Mouse (Mus musculus): Measurements from ENCODE around the gene Slc50a1. TPM values are rescaled to one million over a fixed set of nuclear protein-coding genes. Genes with fewer than 3 reads are reported as not detected.

Slc50a1 gene
- polyA plus RNA-seq, 1 experiment from 2014 or later = 60.2 TPM

DNA sequence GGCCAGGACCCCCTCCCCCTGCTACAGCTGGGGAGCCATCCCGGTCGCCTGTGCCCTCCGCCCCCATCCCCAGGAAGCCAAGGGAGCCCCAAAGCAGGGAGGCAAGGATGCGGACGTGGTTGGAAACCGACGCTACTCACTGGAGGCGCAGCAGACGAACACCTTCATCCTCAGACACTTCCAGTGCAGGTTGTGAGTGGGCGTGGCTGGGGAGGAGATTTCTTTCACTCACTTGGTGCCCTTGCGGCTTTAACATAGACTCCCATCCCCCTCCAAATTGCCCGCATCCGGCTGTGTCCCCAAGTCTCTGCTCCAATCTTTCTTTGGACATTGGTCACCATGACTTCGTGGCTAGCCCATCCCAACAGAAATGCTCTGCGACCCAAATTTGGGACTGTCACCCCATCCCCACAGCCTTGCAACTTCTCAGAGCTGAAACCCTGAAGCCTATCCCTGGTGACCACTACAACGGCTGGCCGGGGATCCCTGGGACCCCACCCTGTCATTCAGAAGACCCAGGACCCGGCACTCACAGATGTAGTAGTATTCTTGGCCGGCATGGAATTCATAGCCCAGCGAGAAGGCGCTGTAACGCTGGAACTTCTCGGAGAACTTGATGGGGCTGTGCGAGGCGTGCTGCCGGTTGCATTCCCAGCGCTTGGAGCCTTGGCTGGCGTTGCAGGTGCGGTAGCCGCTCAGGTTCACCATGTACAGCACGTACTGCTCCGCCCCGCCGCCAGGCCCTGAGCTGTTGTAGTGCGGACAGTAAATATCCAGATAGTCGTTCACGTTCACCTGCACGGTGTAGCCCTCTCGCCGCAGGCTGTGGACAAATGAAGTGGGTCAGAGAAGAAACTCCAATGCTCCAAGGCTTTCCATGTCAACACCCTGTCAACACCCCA, 45.8 kb upstream of the Slc50a1 start:
- H3K9ac ChIP-seq = no peak overlapping the region
- WGBS = 10% methylated on average over 39 of the region's 40 CpGs
- no peak for DNase-seq
- H3K27me3 ChIP-seq (ENCODE audit: insufficient read depth, low read length) = peaks cover 37% of the 10 kb centered on the region
- peaks cover 27% of the 10 kb centered on the region for H3K4me1 ChIP-seq (ENCODE audit: insufficient read depth)
- peak overlapping the region; percentile 37 for H3K4me3 ChIP-seq (ENCODE audit: low read depth, low read length)
- H3K4me2 ChIP-seq = peak overlapping the region; percentile 77
- H3K36me3 ChIP-seq (ENCODE audit: insufficient read depth) = no peaks in the 10 kb centered on the region
- peak; percentile 5; the same call in 1 of the 2 replicates for ATAC-seq (ENCODE audit: insufficient read depth)
- no peaks in the 10 kb centered on the region for H3K9me3 ChIP-seq (ENCODE audit: low read depth, low read length)
- TF ChIP-seq CTCF (IDR thresholded peaks at IDR 0.05; ENCODE audit: low read depth) = no peak
- H3K27ac ChIP-seq (ENCODE audit: low read depth) = no peak overlapping the region

DNA sequence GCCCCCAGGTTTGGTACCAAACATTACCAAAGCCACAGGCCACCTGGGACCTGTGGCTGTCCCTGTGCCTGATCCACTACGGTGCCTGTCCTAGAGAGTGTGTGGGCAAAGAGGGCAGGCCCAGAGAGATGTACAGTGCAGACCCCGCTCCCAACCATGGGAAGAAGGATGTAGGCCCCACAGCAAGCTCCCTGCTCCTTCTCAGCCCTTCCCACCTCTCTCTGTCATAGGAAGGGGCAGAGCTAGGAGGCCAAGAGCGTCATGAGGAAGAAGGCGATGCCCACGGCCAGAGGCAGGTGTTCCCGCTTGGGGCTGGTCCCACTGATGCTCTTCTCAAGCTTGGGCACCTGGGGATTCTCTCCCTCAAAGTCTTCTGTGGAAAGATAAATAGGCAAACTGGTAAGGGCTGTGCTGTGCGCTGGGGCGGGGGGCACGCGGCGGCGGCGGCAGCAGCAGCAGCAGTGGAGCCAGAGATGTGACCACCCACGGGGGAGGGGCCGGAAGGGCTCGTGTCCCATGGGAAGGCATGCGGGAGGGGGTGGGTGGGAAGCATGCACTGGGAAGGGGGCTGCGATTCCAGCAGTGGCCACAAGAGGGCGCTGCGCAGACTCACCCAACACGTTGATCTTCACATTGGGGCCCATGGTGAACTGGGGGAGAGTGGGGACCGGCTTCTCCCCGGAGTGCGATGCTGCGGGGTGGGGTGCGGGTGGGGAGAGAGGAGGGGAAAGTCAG, 45.0 kb upstream of the Slc50a1 start:
- WGBS = 4% methylated on average over 25 of the region's 26 CpGs
- H3K4me2 ChIP-seq = peak overlapping the region; percentile 77
- H3K36me3 ChIP-seq (ENCODE audit: insufficient read depth) = no peaks in the 10 kb centered on the region
- peak; percentile 97 for TF ChIP-seq CTCF (IDR thresholded peaks at IDR 0.05; ENCODE audit: low read depth)
- H3K9me3 ChIP-seq (ENCODE audit: low read depth, low read length) = no peaks in the 10 kb centered on the region
- peak overlapping the region; percentile 52 for H3K9ac ChIP-seq
- H3K27me3 ChIP-seq (ENCODE audit: insufficient read depth, low read length) = peaks cover 29% of the 10 kb centered on the region
- peak overlapping the region; percentile 37 for H3K4me3 ChIP-seq (ENCODE audit: low read depth, low read length)
- ATAC-seq (ENCODE audit: insufficient read depth) (peak; percentile 33), DNase-seq (peak; percentile 92)
- H3K4me1 ChIP-seq (ENCODE audit: insufficient read depth) = peaks cover 19% of the 10 kb centered on the region
- 0 out of 2 replicates have a peak overlapping the region, but pooled peaks have one; percentile 42 for H3K27ac ChIP-seq (ENCODE audit: low read depth)

DNA sequence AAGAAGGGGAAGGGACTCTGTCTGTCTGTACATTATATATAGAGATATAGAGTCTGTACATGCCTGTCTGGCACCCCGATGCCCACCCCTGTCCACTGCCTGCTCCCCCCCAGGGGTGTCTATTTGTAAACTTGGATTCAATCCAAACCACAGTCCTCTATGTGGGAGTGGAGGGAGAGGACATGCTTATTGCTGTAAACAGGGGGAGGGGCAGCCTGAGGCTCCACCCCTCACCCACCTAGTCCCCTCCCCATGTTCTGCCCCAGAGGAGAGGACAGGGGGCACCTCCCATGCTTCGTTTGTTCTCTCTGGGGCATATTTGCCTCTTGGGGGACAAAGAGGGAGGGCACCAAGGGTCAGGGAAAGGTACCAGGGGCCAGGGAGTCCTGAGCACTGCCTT, 44.4 kb upstream of the Slc50a1 start:
- H3K27me3 ChIP-seq (ENCODE audit: insufficient read depth, low read length) = peaks cover 24% of the 10 kb centered on the region
- peak; percentile 27 for DNase-seq
- WGBS = 40% methylated on average over 2 of the region's 2 CpGs
- peak overlapping the region; percentile 52; the same call in 1 of the 2 replicates for H3K9ac ChIP-seq
- no peak for TF ChIP-seq CTCF (IDR thresholded peaks at IDR 0.05; ENCODE audit: low read depth)
- no peaks in the 10 kb centered on the region for H3K9me3 ChIP-seq (ENCODE audit: low read depth, low read length)
- 0 out of 2 replicates have a peak overlapping the region, but pooled peaks have one; percentile 42 for H3K27ac ChIP-seq (ENCODE audit: low read depth)
- peak overlapping the region; percentile 77 for H3K4me2 ChIP-seq
- peaks cover 19% of the 10 kb centered on the region for H3K4me1 ChIP-seq (ENCODE audit: insufficient read depth)
- ATAC-seq (ENCODE audit: insufficient read depth) = no peak
- peak overlapping the region; percentile 37 for H3K4me3 ChIP-seq (ENCODE audit: low read depth, low read length)
- no peaks in the 10 kb centered on the region for H3K36me3 ChIP-seq (ENCODE audit: insufficient read depth)

DNA sequence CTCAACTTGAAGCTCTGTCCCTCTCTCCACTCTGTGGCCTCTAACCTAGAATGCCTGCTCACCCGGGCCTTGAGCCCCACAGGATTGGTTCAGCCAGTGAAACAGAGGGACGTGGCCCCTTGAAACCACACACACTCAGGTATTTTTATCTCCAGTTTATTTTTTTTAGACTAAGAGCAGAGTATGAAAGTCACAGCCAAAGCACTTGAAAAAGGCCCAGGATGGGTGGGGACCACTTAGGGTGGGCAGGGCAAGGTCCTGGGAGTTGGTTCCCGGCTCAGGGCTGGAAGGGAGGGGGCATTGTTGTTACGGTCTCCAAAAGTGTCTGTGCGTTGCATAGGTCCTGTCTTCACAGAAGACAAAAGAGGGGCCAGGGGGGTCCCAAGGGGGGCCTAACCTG, 44.0 kb upstream of the Slc50a1 start:
- Histone ChIP-seq H3K4me3 (ENCODE audit: low read depth, low read length) (no peak overlapping the region), H3K4me2 (peak overlapping the region; percentile 77; the same call in 1 of the 2 replicates), H3K27me3 (ENCODE audit: insufficient read depth, low read length) (peaks cover 19% of the 10 kb centered on the region), H3K4me1 (ENCODE audit: insufficient read depth) (peaks cover 14% of the 10 kb centered on the region), H3K9ac (no peak overlapping the region), H3K9me3 (ENCODE audit: low read depth, low read length) (no peaks in the 10 kb centered on the region), H3K27ac (ENCODE audit: low read depth) (peak overlapping the region; percentile 64; the same call in 1 of the 2 replicates), H3K36me3 (ENCODE audit: insufficient read depth) (no peaks in the 10 kb centered on the region)
- TF ChIP-seq CTCF (IDR thresholded peaks at IDR 0.05; ENCODE audit: low read depth) = no peak
- ATAC-seq (ENCODE audit: insufficient read depth) (no peak), DNase-seq (peak; percentile 10)
- 33% methylated on average over 5 of the region's 5 CpGs for WGBS

DNA sequence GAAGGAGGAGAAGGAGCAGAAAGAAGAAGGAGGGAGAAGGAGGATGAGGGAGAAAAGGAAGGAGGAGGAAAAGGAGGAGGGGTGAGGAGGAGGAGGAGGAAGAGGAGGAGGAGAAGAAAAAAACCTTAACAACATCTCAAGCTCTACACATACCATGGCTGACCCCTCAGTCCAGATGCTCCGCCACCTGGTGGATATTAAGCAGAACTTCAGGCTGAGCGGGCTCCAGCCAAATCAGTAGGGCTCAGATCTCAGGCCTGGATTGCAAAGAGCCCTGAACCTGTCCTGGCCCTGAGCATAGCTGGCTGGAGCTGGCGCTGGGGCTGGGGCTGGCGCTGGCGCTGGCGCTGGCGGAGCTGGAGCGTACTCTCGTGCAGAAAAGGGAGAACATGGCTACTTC, 37.7 kb upstream of the Slc50a1 start:
- DNase-seq (peak; percentile 91), ATAC-seq (ENCODE audit: insufficient read depth) (peak; percentile 79)
- Histone ChIP-seq H3K27ac (ENCODE audit: low read depth) (no peak overlapping the region), H3K4me3 (ENCODE audit: low read depth, low read length) (no peak overlapping the region), H3K4me1 (ENCODE audit: insufficient read depth) (no peaks in the 10 kb centered on the region), H3K9ac (no peak overlapping the region), H3K36me3 (ENCODE audit: insufficient read depth) (no peaks in the 10 kb centered on the region), H3K9me3 (ENCODE audit: low read depth, low read length) (no peaks in the 10 kb centered on the region), H3K4me2 (no peak overlapping the region), H3K27me3 (ENCODE audit: insufficient read depth, low read length) (no peaks in the 10 kb centered on the region)
- peak; percentile 93 for TF ChIP-seq CTCF (IDR thresholded peaks at IDR 0.05; ENCODE audit: low read depth)
- WGBS = 4% methylated on average over 9 of the region's 9 CpGs

DNA sequence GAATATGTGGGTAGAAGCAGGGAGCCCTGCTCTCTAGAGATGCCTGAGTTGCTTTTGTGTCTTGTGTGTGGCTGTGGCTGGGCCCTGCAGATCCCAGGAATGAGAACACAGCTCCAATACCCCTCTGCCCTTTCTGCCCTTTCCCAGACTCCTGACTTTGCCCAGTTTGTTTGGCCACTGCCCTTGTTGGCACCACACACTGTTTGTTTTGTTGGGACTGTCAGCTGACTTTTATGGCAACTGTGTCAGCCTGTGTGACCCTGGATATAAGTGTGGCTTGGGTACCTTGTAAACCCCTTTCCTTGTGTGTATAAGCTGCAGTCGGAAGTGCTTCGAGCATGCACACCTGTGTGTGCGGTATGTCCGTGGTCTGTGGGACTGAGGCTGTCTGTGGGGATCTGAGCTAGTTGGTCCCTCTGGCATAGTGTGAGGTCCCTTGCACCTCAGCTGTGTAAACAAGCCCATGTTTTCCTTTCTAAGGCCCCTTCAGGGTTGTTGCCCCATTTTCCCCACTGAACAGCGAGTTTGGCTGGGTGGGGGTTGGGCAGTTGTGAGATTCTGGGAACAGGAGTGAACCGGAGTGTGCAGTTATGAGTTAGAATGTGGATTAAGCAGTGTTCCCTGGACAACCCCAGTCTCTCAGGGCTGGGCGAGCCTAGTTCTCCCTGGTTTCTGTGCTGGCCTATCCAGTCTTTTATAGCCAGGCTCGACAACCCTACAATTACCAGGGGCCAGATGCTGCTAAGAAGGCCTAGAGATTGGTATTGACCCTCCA, 35.4 kb upstream of the Slc50a1 start:
- WGBS = 51% methylated on average over 8 of the region's 8 CpGs
- Histone ChIP-seq H3K4me3 (ENCODE audit: low read depth, low read length) (no peak overlapping the region), H3K27ac (ENCODE audit: low read depth) (peak overlapping the region; percentile 48; the same call in 1 of the 2 replicates), H3K9me3 (ENCODE audit: low read depth, low read length) (no peaks in the 10 kb centered on the region), H3K4me2 (no peak overlapping the region), H3K36me3 (ENCODE audit: insufficient read depth) (no peaks in the 10 kb centered on the region), H3K9ac (no peak overlapping the region), H3K4me1 (ENCODE audit: insufficient read depth) (no peaks in the 10 kb centered on the region), H3K27me3 (ENCODE audit: insufficient read depth, low read length) (no peaks in the 10 kb centered on the region)
- ATAC-seq (ENCODE audit: insufficient read depth) (no peak; the same call in 1 of the 2 replicates), DNase-seq (no peak)
- TF ChIP-seq CTCF (IDR thresholded peaks at IDR 0.05; ENCODE audit: low read depth) = no peak
